Mouse (Mus musculus) gastrocnemius, postnatal 14 days (tissue): Measurements from ENCODE around the gene Hpcal1. TPM values are rescaled to one million over a fixed set of nuclear protein-coding genes. Genes with fewer than 3 reads are reported as not detected.

Experiments
- DNase-seq: peaks from one replicate; pipeline ENCODE4 v3.0.0; 2021; ENCODE audit warnings: mixed read lengths
- intact Hi-C: fragments of 180-260 bp; cut with DNase I; formaldehyde crosslinking; loops from one replicate; pipeline ENCODE4 v1.15.1; 2025; ENCODE audit warnings: low total_unique reads
- total RNA-seq, 2 experiments: library from RNA; stranded (reverse); gene quantifications; 2 replicates each; pipeline ENCODE4 v1.2.3; 2021

Hpcal1 gene
- total RNA-seq, 2 experiments from 2014 or later: 11.6 to 17.7 TPM

- intact Hi-C loops: no loop called here
- no peak for DNase-seq
These were observed 41.9 kb downstream of the Hpcal1 start for GRCm38 (mm10) chr12:17732546-17732945.

GRCm38 (mm10) chr12:17733114-17733904 lies 42.7 kb downstream of the Hpcal1 start:
- DNase-seq: no peak
- intact Hi-C loops: no loop called here

- intact Hi-C loops: no loop called here
- DNase-seq: no peak
These were observed 45.7 kb downstream of the Hpcal1 start for GRCm38 (mm10) chr12:17736396-17736795.

DNA sequence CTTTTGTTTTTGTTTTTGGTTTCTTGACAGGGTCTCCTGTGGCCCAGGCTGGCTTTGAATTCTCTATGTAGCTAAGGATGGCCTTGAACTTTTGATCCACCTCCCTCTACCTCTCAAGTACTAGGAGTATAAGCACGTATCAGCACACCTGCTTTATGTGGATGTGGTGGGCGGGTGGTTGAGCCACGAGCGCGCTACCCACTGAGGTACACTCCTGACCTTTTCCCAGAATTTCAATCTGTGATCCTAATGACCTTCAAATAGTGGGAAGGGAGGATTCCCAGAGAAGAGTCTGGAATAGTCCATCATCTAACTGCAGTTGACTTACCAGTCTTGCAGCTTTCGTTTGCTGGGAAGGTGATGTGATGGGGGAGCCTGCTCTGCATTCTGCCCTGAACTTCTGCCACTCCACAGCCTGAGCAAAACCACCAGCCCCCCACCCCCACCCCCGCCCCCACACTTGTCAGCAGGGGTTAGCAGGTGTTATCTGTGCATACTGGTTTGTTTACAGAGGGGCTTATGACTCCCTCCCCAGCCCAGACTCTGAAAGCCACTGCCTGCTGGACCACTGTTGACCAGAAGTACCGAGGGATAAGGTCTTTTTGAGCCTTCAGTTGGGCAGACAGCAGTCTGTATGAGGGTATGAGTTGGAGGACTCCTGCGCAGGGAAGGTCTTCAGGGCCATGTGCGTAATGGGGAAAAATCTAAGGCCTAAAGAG lies 46.4 kb downstream of the Hpcal1 start:
- no peak for DNase-seq
- intact Hi-C loops: no loop called here

DNA sequence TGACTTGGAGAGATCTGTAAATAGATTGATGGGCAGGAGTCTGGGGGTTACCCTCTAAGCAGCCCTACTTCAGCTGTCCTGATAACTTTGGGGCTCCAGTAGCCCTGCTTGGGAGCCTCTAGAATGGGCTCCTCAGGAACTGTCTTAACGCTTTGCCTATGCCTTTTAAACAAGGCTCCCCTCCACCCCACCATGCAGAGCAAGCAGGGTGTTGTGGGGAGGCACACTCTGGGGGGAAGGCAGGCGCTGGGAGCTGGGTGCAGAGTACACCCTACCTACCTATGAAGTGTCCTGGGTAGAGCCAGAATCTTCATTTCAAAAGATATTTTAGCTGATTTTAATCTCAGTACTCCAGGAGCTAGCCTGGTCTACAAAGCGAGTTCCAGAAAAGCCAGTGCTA lies 47.2 kb downstream of the Hpcal1 start:
- DNase-seq: no peak
- intact Hi-C loops: no loop called here

GRCm38 (mm10) chr12:17738473-17738872 lies 47.8 kb downstream of the Hpcal1 start:
- no peak for DNase-seq
- intact Hi-C loops: no loop called here

DNA sequence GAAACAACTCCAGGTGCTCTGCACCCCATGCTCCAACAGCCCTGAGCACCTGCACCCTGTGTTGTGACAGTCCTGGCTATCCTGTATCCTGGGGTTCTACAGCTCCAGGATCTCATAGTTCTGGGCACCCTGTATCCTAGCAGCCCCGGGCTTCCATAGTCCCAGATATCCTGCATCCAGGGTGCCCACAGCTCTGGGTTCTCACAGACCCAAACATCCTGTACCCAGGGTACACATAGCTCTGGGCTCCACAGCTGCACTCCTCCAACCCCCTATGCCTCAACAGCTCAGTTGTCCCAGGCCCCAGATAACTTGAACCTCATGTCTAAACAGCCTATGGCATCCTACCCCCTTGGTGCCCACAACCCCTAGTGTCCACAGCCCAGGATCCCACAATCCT lies 49.6 kb downstream of the Hpcal1 start:
- DNase-seq: no peak
- intact Hi-C loops: no loop called here

DNA sequence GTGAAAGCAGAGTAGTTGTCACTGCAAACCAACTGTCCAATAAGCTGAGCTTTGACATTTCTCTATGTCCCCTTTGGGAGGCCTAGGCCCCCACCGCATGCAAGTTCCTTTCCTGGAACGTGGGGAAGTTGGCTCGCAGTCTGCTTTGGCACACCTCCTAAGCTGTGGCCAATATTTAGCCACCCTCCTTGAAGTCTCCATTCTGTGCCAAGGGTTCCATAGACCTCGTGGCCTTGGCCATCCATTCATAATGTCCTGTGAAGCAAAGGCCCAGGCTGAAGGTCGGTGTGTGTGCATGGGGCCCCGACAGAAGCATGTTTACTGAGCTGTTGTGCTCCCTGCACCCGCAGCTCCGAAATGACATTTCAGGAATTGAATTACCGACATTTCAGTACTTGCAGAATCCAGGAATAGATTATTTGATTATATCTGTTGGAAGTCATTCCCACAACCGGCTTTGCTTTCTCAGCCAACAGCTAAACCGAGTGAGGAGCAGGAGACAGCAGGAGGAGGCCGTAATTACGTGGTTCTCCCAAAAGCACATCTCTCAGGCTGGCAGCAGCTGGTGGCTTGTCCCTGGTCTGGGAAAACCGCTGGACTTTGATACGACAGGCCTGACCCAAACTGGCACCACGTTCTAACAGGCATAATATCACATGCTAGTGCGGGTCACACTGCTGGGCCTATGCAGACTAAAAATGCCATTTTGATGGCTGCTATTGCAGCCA lies 51.1 kb downstream of the Hpcal1 start:
- intact Hi-C loops: no loop called here
- DNase-seq: peak; percentile 50

DNA sequence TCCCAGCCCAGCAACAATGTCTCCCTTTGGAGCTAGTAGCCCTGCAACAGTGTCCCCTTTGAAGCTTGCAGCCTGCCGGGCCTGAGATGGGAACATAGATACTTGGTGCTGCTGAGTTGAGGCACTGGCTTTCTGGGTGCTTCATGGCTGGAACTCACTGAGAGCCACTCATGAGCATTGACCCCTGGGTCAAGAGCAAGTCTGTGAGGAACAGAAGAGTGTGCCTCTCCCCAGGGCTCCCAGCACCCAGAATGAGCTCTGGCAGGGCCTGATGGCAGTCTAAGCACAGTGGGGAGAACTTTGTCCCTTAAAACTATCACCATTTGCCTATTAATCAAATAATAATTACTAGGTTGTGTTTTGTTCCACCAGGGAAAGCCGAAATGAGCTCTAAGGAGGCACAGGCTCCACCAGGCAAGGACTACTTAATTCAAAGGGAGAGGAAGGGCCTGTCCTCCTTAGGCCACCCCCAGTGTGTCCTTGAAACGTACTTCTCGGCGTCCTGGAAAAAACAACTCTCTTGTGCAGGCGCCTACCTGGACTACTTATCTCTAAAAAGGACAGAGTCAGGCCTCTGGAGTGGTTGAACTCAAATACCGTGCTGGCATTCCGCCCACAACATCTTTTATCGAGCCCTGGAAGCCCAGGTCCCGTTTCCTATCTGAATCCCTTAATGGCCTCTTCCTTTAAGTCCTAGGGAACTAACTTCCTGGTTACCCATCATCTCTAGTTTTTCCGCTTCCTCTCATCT lies 52.1 kb downstream of the Hpcal1 start:
- DNase-seq: no peak
- intact Hi-C loops: no loop called here

GRCm38 (mm10) chr12:17745431-17745830 lies 54.8 kb downstream of the Hpcal1 start:
- DNase-seq: no peak
- intact Hi-C loops: no loop called here

GRCm38 (mm10) chr12:17746725-17747124 lies 56.1 kb downstream of the Hpcal1 start:
- peak; percentile 69 for DNase-seq
- intact Hi-C loops: no loop called here

GRCm38 (mm10) chr12:17747191-17748154 lies 56.8 kb downstream of the Hpcal1 start:
- intact Hi-C loops: no loop called here
- DNase-seq: no peak

DNA sequence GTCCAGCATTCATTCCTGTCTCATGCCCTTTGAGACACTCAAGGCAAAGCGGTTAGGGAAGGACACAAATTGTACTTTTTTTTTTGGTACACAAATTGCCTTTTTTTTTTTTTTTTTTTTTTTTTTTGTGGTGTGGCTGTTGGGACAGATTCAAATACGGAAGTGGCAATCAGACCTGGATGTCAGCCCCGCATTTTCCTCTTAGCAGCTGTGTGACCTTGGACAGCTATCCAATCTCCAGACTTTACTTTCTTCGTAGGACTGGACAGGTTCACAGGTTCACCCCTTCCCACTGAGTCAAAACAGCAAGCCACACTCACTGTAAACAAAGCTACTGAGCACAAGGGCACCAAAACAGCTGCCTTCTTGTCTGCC lies 57.5 kb downstream of the Hpcal1 start:
- intact Hi-C loops: no loop called here
- no peak for DNase-seq

DNA sequence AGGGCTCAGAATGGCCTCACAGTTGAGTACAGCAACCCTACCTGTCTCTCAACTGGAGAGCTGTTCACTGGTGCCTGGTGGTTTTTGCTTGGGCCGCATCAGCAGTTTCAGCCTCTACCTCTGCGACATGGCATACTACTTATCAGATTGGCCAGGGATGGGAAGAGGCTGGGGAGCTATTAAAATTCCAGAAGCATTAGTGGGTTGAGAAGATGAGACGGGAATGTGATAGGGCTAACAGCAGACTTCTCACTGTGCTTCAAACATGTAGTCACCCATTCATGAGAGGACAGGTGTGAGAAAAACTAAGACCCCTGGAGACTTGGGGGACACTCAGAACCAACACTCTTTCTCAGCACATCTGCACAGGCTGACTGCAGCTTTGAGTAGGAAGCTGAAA lies 59.1 kb downstream of the Hpcal1 start:
- DNase-seq: no peak
- intact Hi-C loops: no loop called here

DNA sequence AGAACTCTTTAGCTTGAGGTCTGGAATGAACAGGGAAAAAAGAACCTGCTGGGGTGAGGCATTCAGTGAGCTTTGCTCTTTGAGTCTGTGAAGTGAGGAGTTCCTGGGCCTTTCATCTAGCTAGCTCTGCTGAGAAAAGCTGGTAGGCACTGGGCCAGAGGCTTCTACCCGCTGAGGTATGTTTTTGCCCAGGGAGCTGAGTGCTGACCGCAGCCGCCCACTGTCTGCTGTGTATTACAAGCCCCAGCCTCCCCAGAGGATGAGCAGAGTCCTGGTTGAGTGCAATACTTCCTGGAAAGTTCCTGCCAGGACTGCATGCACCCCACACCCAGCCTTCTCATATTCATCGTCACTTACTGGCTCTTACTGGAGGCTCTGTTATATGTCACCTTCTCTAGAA lies 59.8 kb downstream of the Hpcal1 start:
- intact Hi-C loops: no loop called here
- DNase-seq: peak; percentile 44

GRCm38 (mm10) chr12:17752828-17753227 lies 62.2 kb downstream of the Hpcal1 start:
- intact Hi-C loops: no loop called here
- no peak for DNase-seq

- no peak for DNase-seq
- intact Hi-C loops: no loop called here
These were observed 64.1 kb downstream of the Hpcal1 start for GRCm38 (mm10) chr12:17754771-17755170.

DNA sequence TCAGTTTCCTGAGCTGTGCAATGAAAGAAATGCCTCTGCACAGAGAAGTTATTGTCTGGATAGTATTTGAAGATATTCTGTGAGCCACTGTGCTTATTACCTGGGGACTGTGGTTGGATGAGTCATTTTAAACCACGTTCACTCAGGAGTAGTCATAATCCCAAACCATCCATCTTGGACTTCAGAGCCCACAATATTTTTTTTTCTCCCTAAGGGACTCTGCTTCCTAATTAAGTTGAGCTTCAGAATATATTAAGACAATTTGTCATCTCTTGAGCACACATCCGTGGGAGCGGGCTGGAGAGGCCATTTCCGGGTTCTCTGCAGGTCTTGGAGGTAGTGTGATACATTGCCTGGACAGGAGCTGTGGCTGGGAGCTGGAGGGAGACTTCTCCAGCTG lies 66.2 kb downstream of the Hpcal1 start:
- no peak for DNase-seq
- intact Hi-C loops: no loop called here
